In genomic region chr12:54822836-54823426, GRCm38 (mm10) we compare ENCODE assay signal across 9 mouse cellular contexts. TPM values are rescaled to one million over a fixed set of nuclear protein-coding genes. Genes with fewer than 3 reads are reported as not detected.
A peak's percentile ranks its signal among the peaks of the same experiment; 100 is the strongest.
DNase-seq lines count a peak whose midpoint lies in the region; ATAC-seq and TF ChIP-seq lines count a peak whose summit lies in the region.
"Had no signal": no experiment of that assay in that cellular context is flagged by ENCODE, and none has a peak within 500 bp of the region (broad histone marks: within the 10 kb centered on the region; RNA-seq: fewer than 3 reads in every experiment).

No protein-coding gene starts in this region.

- no peaks in the 10 kb centered on the region for H3K4me1 ChIP-seq in forebrain, postnatal 0 days (ENCODE audit: insufficient read depth)
- peaks cover 3% of the 10 kb centered on the region; the same call in 1 of the 2 replicates for H3K4me1 ChIP-seq in midbrain, embryonic 15.5 days

- no peaks in the 10 kb centered on the region for H3K9me3 ChIP-seq in forebrain, postnatal 0 days (ENCODE audit: low read length)
- no peaks in the 10 kb centered on the region for H3K9me3 ChIP-seq in midbrain, embryonic 15.5 days

- 27% methylated on average over 4 of the region's 4 CpGs for WGBS in forebrain, postnatal 0 days
- 15% methylated on average over 4 of the region's 4 CpGs for WGBS in midbrain, embryonic 15.5 days

- H3K9ac ChIP-seq in forebrain, postnatal 0 days: no peak overlapping the region
- no peak overlapping the region for H3K9ac ChIP-seq in midbrain, embryonic 15.5 days

- H3K4me3 ChIP-seq in forebrain, postnatal 0 days (ENCODE audit: low read depth, low read length): no peak overlapping the region
- H3K4me3 ChIP-seq in midbrain, embryonic 15.5 days: no peak overlapping the region

- H3K36me3 ChIP-seq in forebrain, postnatal 0 days (ENCODE audit: insufficient read depth): no peaks in the 10 kb centered on the region
- no peaks in the 10 kb centered on the region for H3K36me3 ChIP-seq in midbrain, embryonic 15.5 days (replicated peaks)

- TF ChIP-seq CTCF in forebrain, postnatal 0 days (IDR thresholded peaks at IDR 0.05; ENCODE audit: low read depth): no peak

- no peak overlapping the region for H3K27ac ChIP-seq in forebrain, postnatal 0 days (ENCODE audit: low read depth, low read length)
- H3K27ac ChIP-seq in midbrain, embryonic 15.5 days: 0 out of 2 replicates have a peak overlapping the region, but pooled peaks have one; percentile 34

- peak; percentile 57 to 61 for DNase-seq in kidney, postnatal 4 days
- no peak for DNase-seq in kidney, postnatal 14 days
- peak; percentile 86 for DNase-seq in forebrain, postnatal 0 days
- peak; percentile 66 for DNase-seq in layer of hippocampus, adult 11-12 months (ENCODE audit: low spot score)
- no peak for DNase-seq in spleen, postnatal 36 days (ENCODE audit: low spot score in 2 of 2)
- DNase-seq in ovary, postnatal 10 days (ENCODE audit: low spot score): no peak
- no peak for DNase-seq in Muller cell, postnatal 12 days (ENCODE audit: inconsistent ontology term)
- DNase-seq: kidney, adult 11 months had no signal

- no peak overlapping the region for H3K4me2 ChIP-seq in forebrain, postnatal 0 days (ENCODE audit: low read depth)
- no peak overlapping the region for H3K4me2 ChIP-seq in midbrain, embryonic 15.5 days

- H3K27me3 ChIP-seq in forebrain, postnatal 0 days (ENCODE audit: insufficient read depth, low read length): no peaks in the 10 kb centered on the region
- H3K27me3 ChIP-seq in midbrain, embryonic 15.5 days (replicated peaks): no peaks in the 10 kb centered on the region

- peak; percentile 89 for ATAC-seq in forebrain, postnatal 0 days
- ATAC-seq in midbrain, embryonic 15.5 days (replicated peaks): no peak

RNA-seq across cellular contexts. Expression of gene Snx6, which starts 27.4 kb away (rescaled TPM):
- 104 and 111 TPM in 2 replicates for total RNA-seq in forebrain, postnatal 0 days (2014; rRNA removed)
- 142 and 152 TPM in 2 replicates for polyA plus RNA-seq in forebrain, postnatal 0 days (2015; fragmentation: Nextera tagmentation; extraction: Ambion mirVana)
- polyA plus RNA-seq in midbrain, embryonic 15.5 days (2015; fragmentation: Nextera tagmentation; extraction: Ambion mirVana): 132 and 139 TPM in 2 replicates

RNA-seq across cellular contexts. Expression of gene Cfl2, which starts 39.7 kb away (rescaled TPM):
- total RNA-seq in forebrain, postnatal 0 days (2014; rRNA removed): 185 and 217 TPM in 2 replicates
- 253 and 265 TPM in 2 replicates for polyA plus RNA-seq in forebrain, postnatal 0 days (2015; fragmentation: Nextera tagmentation; extraction: Ambion mirVana)
- 271 and 276 TPM in 2 replicates for polyA plus RNA-seq in midbrain, embryonic 15.5 days (2015; fragmentation: Nextera tagmentation; extraction: Ambion mirVana)

Comparison
In these comparisons a context has a peak if more than half of its experiments do, and no peak if none do; other contexts are left out.
1. DNase-seq: peak in kidney, postnatal 4 days (2 of 2), forebrain, postnatal 0 days (single experiment) and layer of hippocampus, adult 11-12 months (single experiment); none in kidney, postnatal 14 days (single experiment), spleen, postnatal 36 days (0 of 2), ovary, postnatal 10 days (single experiment) and Muller cell, postnatal 12 days (single experiment).